Mouse (Mus musculus): ENCODE measurements around the gene Gdf3.

- no peak for TF ChIP-seq POLR2A (IDR thresholded peaks at IDR 0.05; ENCODE audit: control insufficient read depth, low read depth, low read length)
- no peak for TF ChIP-seq CTCF (IDR thresholded peaks at IDR 0.05; ENCODE audit: control insufficient read depth, insufficient read depth, insufficient replicate concordance, low read depth, low read length)
Measured at GRCm38 (mm10) chr6:122609377-122609728, 534 bp downstream of the Gdf3 start.
